Mouse (Mus musculus): ENCODE data around the gene Il2ra. TPM values are rescaled to one million over a fixed set of nuclear protein-coding genes. Genes with fewer than 3 reads are reported as not detected.

Il2ra gene
- 369 TPM for polyA plus RNA-seq (2017; shearing (Covaris generic))

GRCm38 (mm10) chr2:11642451-11642941 is at the start of gene Il2ra:
Il2ra (plus strand) TSS chr2:11642807.

GRCm38 (mm10) chr2:11604053-11604452 is 38.6 kb upstream of the Il2ra start, which contains the start of gene Rbm17:
Rbm17 (minus strand) TSS chr2:11604153.

GRCm38 (mm10) chr2:11625890-11626289 is 16.7 kb upstream of the Il2ra start, which contains the start of gene Gm17490:
Gm17490 (minus strand) TSS chr2:11626264.

GRCm38 (mm10) chr2:11705201-11706025 is 62.8 kb downstream of the Il2ra start, which contains the start of gene Il15ra:
Il15ra (plus strand) TSS chr2:11705290.

Other genes starting within 250 kb of the Il2ra start
- gene Pfkfb3, start 88.7 kb upstream of the Il2ra start, polyA plus RNA-seq (2017; shearing (Covaris generic)) = 16.8 TPM
- gene Rbm17, start 38.7 kb upstream of the Il2ra start, polyA plus RNA-seq (2017; shearing (Covaris generic)) = 42.3 TPM
- gene Gm17490, start 16.5 kb upstream of the Il2ra start, polyA plus RNA-seq (2017; shearing (Covaris generic)) = not detected
- gene Il15ra, start 62.5 kb downstream of the Il2ra start, polyA plus RNA-seq (2017; shearing (Covaris generic)) = 37.3 TPM
- gene Fbh1, start 134.8 kb downstream of the Il2ra start, polyA plus RNA-seq (2017; shearing (Covaris generic)) = 110 TPM
- gene Ankrd16, start 135.1 kb downstream of the Il2ra start, polyA plus RNA-seq (2017; shearing (Covaris generic)) = 90.7 TPM

Measured in inflammation-experienced regulatory T-cells, adult 16 weeks (primary cell).